Mouse (Mus musculus) ZHBTc4 (cell line): ENCODE data around the gene Klb.

Source experiments
- DNase-seq: peaks from one replicate; pipeline ENCODE4 v3.0.0-alpha.2; 2011; ENCODE audit warnings: low read depth, low spot score

Gene Klb

DNA sequence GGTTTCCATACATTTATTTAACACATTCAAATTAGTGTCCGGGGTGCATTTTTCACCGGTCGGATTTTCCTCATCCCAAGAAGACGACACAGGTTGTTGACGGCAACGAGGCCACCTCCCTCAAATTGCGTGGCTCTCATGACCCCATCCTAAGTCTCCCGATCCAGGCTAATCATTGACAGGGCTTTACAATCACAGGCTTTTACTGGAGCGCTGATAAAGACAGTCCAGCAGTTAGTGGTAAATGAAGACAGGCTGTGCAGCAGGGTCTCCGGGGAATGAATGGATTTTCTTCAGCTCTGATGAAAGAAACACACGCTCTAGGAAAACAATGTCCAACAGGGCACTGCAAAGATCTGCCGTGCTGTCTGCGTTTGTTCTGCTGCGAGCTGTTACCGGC lies at the start of gene Klb:
TSS of gene Klb (plus strand) at position 147 of the 400 bp plus-strand sequence.
- DNase-seq = no peak

DNA sequence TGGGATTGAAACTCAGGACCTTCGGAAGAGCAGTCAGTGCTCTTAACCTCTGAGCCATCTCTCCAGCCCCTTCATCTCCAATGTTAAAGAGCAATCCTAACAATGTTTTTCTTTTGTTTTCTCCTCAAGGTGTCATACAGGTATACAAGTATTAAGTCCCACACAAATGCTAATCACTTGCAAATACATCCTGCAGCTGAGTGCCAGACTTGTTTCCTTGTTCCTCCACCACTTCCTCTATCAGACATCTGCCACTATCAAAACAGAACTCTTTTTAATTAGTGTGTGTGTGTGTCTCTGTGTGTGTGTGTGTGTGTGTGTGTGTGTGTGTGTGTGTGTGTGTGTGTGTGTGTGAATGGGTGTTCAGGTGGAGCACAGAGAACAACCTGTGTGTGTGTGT lies 48.5 kb upstream of the Klb start:
- peak; percentile 60 for DNase-seq

- peak; percentile 90 for DNase-seq
These were observed 48.0 kb upstream of the Klb start for GRCm38 (mm10) chr5:65300121-65300520.

DNA sequence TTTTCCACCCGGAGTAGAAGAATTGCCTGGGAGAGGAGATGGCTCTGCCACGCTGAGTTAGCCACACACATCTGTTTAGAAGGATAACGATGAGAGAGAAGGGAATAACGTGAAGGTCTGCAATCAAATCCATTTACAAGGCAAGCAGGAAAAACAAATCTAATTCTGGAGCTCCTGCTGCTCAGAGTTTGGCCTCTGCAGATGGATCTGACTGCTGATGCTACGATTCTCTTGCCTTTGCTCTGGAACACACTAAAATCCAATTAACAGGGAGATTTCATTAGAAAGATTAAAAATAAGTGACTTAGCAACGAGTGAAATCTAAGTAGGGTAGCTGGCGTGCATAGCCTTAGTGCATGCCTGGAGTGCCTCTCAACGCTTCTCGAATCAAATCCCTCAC lies 42.6 kb upstream of the Klb start:
- DNase-seq = no peak

GRCm38 (mm10) chr5:65308208-65308607 lies 39.9 kb upstream of the Klb start:
- no peak for DNase-seq

DNA sequence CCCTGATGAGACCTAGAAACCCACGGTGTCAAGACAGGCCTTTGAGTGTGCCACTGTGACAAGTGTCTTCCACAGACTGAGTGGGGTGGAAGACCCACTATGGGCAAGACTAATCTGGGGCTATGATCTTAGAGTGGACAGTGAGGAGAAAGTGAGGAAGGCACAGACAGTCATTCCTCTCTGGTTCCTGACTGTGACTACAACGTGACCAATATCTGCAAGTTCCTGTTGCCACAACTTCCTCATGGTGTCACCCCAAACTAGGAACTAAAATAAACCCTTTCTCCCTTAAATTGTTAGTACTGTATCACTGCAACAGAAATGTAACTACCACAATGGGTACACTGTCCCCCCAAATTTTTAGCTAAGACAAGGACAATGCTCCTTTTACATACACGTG lies 39.2 kb upstream of the Klb start:
- no peak for DNase-seq

DNA sequence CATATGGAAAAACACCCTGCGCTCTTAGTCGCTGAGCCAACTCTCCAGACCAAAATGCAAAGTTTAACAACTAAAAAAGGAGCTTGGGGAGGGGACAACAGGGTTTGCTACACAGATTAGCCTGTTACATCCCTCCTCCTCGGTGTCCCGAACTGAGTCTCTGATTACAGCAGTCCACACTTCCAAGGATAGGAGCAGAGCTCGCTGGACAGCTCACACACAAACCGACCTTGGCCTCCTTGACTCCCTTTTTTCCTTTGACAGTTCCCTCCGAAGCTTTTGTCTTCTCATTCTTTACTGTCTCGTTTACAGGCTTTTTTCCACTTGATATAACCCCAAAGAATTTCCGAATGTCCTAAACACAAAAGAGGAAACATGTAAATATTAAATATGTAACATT lies 28.9 kb upstream of the Klb start:
- DNase-seq = no peak

- DNase-seq = peak; percentile 50
These were observed 25.9 kb upstream of the Klb start for GRCm38 (mm10) chr5:65322165-65322564.

- DNase-seq = no peak
These were observed 23.8 kb upstream of the Klb start for GRCm38 (mm10) chr5:65324271-65324670.

DNA sequence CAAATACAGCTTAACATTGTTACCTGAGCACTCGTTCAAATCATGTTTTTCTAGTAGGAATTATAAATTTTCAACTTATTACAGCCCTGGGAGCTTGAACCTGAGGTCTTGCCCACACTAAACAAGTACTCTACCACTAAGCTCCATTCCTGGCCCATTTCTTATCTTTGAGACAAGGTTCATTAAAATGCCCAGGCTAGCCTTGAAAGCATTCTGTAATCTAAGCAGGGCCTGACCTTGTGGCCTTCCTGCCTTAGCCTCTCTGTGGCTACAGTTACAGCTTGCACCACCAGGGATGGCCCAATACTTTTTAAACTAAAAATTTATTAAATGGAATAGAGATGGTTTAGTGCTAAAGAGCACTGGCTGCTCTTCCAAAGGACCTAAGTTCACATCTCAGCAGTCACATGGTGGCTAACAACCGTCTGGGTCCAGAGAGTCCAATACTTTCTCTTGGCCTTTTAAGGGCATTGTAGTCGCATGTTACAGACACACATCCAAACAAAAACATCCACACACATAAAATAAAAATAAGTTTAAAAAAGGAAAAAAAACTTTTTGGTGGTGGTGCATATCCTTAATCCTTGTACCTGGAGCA lies 23.3 kb upstream of the Klb start:
- DNase-seq = no peak

- DNase-seq = no peak
These were observed 21.9 kb upstream of the Klb start for GRCm38 (mm10) chr5:65326212-65326611.

- no peak for DNase-seq
These were observed 18.1 kb upstream of the Klb start for GRCm38 (mm10) chr5:65329971-65330370.

DNA sequence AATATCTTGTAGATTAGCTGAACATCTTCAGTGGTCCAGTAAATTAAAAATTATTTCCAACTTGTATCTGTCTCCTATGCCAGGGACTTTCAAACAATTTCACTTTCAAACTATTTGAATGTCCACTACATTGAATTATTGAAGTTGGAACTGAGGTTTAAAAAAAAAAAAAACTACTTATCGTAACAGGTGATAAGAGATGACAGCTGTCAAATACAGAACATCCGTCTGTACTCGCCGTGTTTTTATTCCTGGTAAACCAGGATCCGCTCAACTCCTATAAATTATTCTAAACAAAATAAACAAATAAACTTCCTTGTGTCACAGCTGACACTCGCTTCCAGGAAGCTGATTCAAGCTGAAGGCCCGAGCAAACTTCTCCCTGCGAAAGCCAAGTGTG lies 13.3 kb upstream of the Klb start:
- no peak for DNase-seq

DNA sequence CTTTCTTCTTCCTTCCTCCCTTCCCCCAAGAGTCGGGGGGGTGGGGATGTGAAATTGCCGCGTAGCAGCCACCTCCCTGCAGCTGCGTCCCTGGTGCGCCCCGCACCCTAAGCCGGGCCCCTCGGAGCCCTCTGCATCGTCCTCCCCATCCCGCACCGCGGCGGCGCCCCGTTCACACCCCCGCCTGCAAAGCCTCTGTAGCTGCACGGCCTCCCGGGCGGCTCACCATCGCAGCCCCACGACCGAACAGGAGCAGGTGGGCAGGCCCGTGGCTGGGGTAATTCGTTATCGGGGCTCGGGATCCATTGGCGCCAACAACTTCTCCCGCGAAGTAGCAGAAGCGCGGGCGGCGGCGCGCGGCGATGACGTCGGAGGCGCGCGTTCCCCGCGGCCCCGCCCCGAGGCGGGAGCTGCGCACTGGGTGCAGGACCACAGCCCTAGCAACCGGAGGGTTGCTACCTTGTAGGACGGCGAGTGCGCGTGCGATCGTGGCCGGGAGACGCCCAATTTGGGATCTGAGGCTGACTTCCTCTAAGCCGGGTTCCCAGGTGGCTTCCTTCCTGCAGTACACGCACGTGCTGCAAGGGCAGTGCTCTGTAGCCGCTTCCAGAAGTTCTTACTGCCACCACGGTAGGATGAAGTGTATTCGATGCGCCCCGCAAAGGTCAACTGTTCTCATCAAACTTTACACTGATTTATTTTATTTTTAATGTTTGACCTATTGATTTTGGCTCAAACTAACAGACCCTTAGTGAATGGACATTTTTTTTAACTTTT lies 12.6 kb upstream of the Klb start, which contains the start of gene Rfc1:
TSS of gene Rfc1 (minus strand) at position 373 of the 777 bp plus-strand sequence.
- DNase-seq = peak; percentile 98

GRCm38 (mm10) chr5:65336075-65336355 lies 12.1 kb upstream of the Klb start:
- DNase-seq = no peak

- DNase-seq = peak; percentile 56
These were observed 9.7 kb upstream of the Klb start for GRCm38 (mm10) chr5:65338394-65338793.

DNA sequence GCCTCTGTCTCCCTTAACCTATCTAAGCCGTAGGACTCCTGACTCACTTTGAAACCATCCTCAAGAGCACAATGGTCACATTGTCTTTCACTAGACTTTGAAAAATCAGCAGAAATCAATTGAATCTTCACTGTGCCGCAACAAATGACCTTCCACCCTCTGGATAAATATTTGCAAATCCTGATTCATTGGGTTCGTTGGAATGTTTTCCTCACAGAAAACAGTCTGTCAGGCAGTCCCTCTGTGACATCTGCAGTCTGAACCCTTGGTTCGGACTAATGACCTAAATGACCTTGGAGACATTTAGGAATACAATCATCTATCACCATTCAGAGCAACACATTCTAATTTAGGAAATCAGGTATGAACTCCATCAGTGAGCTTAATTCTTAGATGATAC lies 7.9 kb upstream of the Klb start:
- DNase-seq = no peak

- no peak for DNase-seq
These were observed 2.4 kb downstream of the Klb start for GRCm38 (mm10) chr5:65350508-65350907.

DNA sequence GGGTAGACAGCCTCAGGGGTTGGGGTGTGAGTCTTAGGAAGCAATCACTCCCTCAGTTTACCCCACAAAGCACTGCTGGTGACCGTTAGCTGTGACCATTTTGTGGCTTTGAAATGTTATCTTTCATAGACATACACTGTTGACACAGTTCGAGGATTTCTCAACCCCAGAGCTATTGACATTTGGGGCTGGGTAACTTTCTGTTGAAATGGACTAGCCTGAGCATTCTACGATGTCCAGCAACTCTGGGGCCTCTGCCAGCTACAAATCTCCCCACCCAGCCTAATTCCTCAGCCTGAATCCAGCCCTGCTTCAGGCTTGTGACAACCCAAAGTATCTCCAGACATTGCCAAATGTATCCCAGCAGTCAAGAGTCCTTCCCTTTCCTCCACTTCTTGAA lies 6.0 kb downstream of the Klb start:
- DNase-seq = no peak

DNA sequence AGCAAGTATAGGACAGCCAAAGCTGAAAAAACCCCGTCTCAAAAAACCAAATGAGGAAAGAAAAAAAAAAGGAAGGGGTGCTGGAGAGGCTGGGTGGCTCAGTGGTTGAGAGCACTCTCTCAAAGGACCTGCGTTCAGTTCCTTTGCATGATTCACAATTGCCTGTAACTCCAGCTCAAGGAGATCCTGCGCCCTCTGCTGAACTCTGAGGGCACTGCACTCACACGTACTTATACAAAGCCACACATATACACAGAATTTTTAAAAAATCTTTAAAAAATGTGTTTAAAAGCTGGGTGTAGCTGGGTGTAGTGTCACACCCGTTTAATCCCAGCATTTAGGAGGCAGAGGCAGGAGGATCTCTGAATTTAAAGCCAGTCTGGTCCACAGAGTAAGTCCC lies 6.9 kb downstream of the Klb start:
- peak; percentile 87 for DNase-seq

- no peak for DNase-seq
These were observed 8.7 kb downstream of the Klb start for GRCm38 (mm10) chr5:65356851-65357250.

- DNase-seq = no peak
These were observed 9.7 kb downstream of the Klb start for GRCm38 (mm10) chr5:65357771-65358170.

GRCm38 (mm10) chr5:65367837-65368236 lies 19.7 kb downstream of the Klb start:
- DNase-seq = peak; percentile 28

- DNase-seq = no peak
These were observed 23.4 kb downstream of the Klb start for GRCm38 (mm10) chr5:65371551-65371950.
